Mouse (Mus musculus) activated CD4-positive, CD25-positive, alpha-beta regulatory T cell (primary cell): Measurements from ENCODE around the gene Ppp2r5e. TPM values are rescaled to one million over a fixed set of nuclear protein-coding genes. Genes with fewer than 3 reads are reported as not detected.

ENCODE experiments used
- polyA plus RNA-seq, 2 experiments: library from polyadenylated mRNA; unstranded; fragments of 100-300 nt; shearing (Covaris generic); gene quantifications; one replicate each; pipeline ENCODE4 v1.2.1; 2017

Gene Ppp2r5e
- polyA plus RNA-seq, result 10 to 100 TPM; 22.7 to 34.3 TPM

GRCm38 (mm10) chr12:75596154-75597002 is at the start of gene Ppp2r5e:
TSS of gene Ppp2r5e (minus strand) at chr12:75596245.

GRCm38 (mm10) chr12:75416681-75417080 is 179.4 kb downstream of the Ppp2r5e start, which contains the start of gene Gphb5:
TSS of gene Gphb5 (minus strand) at chr12:75416781.

Other genes with a start within 250 kb of the Ppp2r5e start
- gene Gphb5, start 179.5 kb downstream of the Ppp2r5e start, polyA plus RNA-seq, result under 1 TPM in 1 of 2 experiments, not detected in 1; 0.14 TPM
- 10 to 100 TPM; 10.1 to 16.1 TPM for gene Wdr89, start 73.3 kb upstream of the Ppp2r5e start, polyA plus RNA-seq
- gene Sgpp1, start 139.5 kb upstream of the Ppp2r5e start, polyA plus RNA-seq, result 10 to 100 TPM; 88.0 to 93.7 TPM
- 10 to 100 TPM; 10.1 to 13.4 TPM for gene Syne2, start 221.9 kb upstream of the Ppp2r5e start, polyA plus RNA-seq